Mouse (Mus musculus): ENCODE results near the gene Adap2. TPM values are rescaled to one million over a fixed set of nuclear protein-coding genes. Genes with fewer than 3 reads are reported as not detected.

Adap2 gene
- polyA plus RNA-seq, 1 experiment from 2014 or later = 2.7 TPM

- no peaks in the 10 kb centered on the region for H3K9me3 ChIP-seq (ENCODE audit: control insufficient read depth, low read length)
- no peak overlapping the region for H3K4me2 ChIP-seq
- WGBS = 73% methylated on average over 2 of the region's 2 CpGs
- H3K4me1 ChIP-seq (replicated peaks; ENCODE audit: control insufficient read depth, insufficient read depth, low read length) = no peaks in the 10 kb centered on the region
- H3K27ac ChIP-seq (ENCODE audit: low read depth, low read length) = no peak overlapping the region
- no peaks in the 10 kb centered on the region for H3K27me3 ChIP-seq (replicated peaks; ENCODE audit: control insufficient read depth, insufficient read depth, low read length)
- ATAC-seq (replicated peaks; ENCODE audit: low FRiP score) (no peak), DNase-seq (ENCODE audit: low spot score) (no peak)
- no peak overlapping the region for H3K9ac ChIP-seq (ENCODE audit: low read depth, low read length)
- no peak overlapping the region for H3K4me3 ChIP-seq (ENCODE audit: low read depth, low read length)
- no peaks in the 10 kb centered on the region for H3K36me3 ChIP-seq (ENCODE audit: control insufficient read depth, insufficient read depth, low read length)
These were observed 10.3 kb downstream of the Adap2 start for GRCm38 (mm10) chr11:80164224-80164623.

- Histone ChIP-seq H3K4me3 (ENCODE audit: low read depth, low read length) (no peak overlapping the region), H3K4me2 (no peak overlapping the region), H3K27ac (ENCODE audit: low read depth, low read length) (no peak overlapping the region), H3K27me3 (replicated peaks; ENCODE audit: control insufficient read depth, insufficient read depth, low read length) (no peaks in the 10 kb centered on the region), H3K36me3 (ENCODE audit: control insufficient read depth, insufficient read depth, low read length) (no peaks in the 10 kb centered on the region), H3K4me1 (replicated peaks; ENCODE audit: control insufficient read depth, insufficient read depth, low read length) (no peaks in the 10 kb centered on the region; the same call in 1 of the 2 replicates), H3K9me3 (ENCODE audit: control insufficient read depth, low read length) (no peaks in the 10 kb centered on the region), H3K9ac (ENCODE audit: low read depth, low read length) (no peak overlapping the region)
- ATAC-seq (replicated peaks; ENCODE audit: low FRiP score) (no peak), DNase-seq (ENCODE audit: low spot score) (no peak)
- WGBS = 87% methylated on average over 9 of the region's 9 CpGs
These were observed 14.2 kb downstream of the Adap2 start for GRCm38 (mm10) chr11:80168121-80168520.

- ATAC-seq (replicated peaks; ENCODE audit: low FRiP score) = no peak
- H3K9me3 ChIP-seq (ENCODE audit: control insufficient read depth, low read length) = no peaks in the 10 kb centered on the region
- DNase-seq (ENCODE audit: low spot score) = no peak
- H3K4me2 ChIP-seq = no peak overlapping the region
- no peaks in the 10 kb centered on the region for H3K27me3 ChIP-seq (replicated peaks; ENCODE audit: control insufficient read depth, insufficient read depth, low read length)
- H3K27ac ChIP-seq (ENCODE audit: low read depth, low read length) = no peak overlapping the region
- H3K4me1 ChIP-seq (replicated peaks; ENCODE audit: control insufficient read depth, insufficient read depth, low read length) = no peaks in the 10 kb centered on the region; the same call in 1 of the 2 replicates
- no peak overlapping the region for H3K9ac ChIP-seq (ENCODE audit: low read depth, low read length)
- H3K4me3 ChIP-seq (ENCODE audit: low read depth, low read length) = no peak overlapping the region
- WGBS = 71% methylated on average over 4 of the region's 4 CpGs
- H3K36me3 ChIP-seq (ENCODE audit: control insufficient read depth, insufficient read depth, low read length) = no peaks in the 10 kb centered on the region
These were observed 14.8 kb downstream of the Adap2 start for GRCm38 (mm10) chr11:80168611-80169249.

GRCm38 (mm10) chr11:80169629-80170028 is 15.7 kb downstream of the Adap2 start:
- Histone ChIP-seq H3K27ac (ENCODE audit: low read depth, low read length) (no peak overlapping the region), H3K4me2 (no peak overlapping the region), H3K27me3 (replicated peaks; ENCODE audit: control insufficient read depth, insufficient read depth, low read length) (no peaks in the 10 kb centered on the region), H3K9ac (ENCODE audit: low read depth, low read length) (no peak overlapping the region), H3K9me3 (ENCODE audit: control insufficient read depth, low read length) (no peaks in the 10 kb centered on the region), H3K4me1 (replicated peaks; ENCODE audit: control insufficient read depth, insufficient read depth, low read length) (no peaks in the 10 kb centered on the region; the same call in 1 of the 2 replicates), H3K36me3 (ENCODE audit: control insufficient read depth, insufficient read depth, low read length) (no peaks in the 10 kb centered on the region), H3K4me3 (ENCODE audit: low read depth, low read length) (no peak overlapping the region)
- ATAC-seq (replicated peaks; ENCODE audit: low FRiP score) (no peak), DNase-seq (ENCODE audit: low spot score) (no peak)
- WGBS = 64% methylated on average over 3 of the region's 3 CpGs

- 50% methylated on average over 5 of the region's 5 CpGs for WGBS
- Histone ChIP-seq H3K27me3 (replicated peaks; ENCODE audit: control insufficient read depth, insufficient read depth, low read length) (no peaks in the 10 kb centered on the region), H3K4me1 (replicated peaks; ENCODE audit: control insufficient read depth, insufficient read depth, low read length) (no peaks in the 10 kb centered on the region; the same call in 1 of the 2 replicates), H3K9ac (ENCODE audit: low read depth, low read length) (no peak overlapping the region), H3K9me3 (ENCODE audit: control insufficient read depth, low read length) (no peaks in the 10 kb centered on the region), H3K4me3 (ENCODE audit: low read depth, low read length) (no peak overlapping the region), H3K4me2 (no peak overlapping the region), H3K36me3 (ENCODE audit: control insufficient read depth, insufficient read depth, low read length) (no peaks in the 10 kb centered on the region), H3K27ac (ENCODE audit: low read depth, low read length) (no peak overlapping the region)
- ATAC-seq (replicated peaks; ENCODE audit: low FRiP score) (no peak), DNase-seq (ENCODE audit: low spot score) (no peak)
These were observed 16.4 kb downstream of the Adap2 start for GRCm38 (mm10) chr11:80170351-80170750.

GRCm38 (mm10) chr11:80171884-80172283 is 18.0 kb downstream of the Adap2 start:
- no peak for DNase-seq (ENCODE audit: low spot score)
- ATAC-seq (replicated peaks; ENCODE audit: low FRiP score) = no peak
- H3K9ac ChIP-seq (ENCODE audit: low read depth, low read length) = no peak overlapping the region
- H3K4me3 ChIP-seq (ENCODE audit: low read depth, low read length) = no peak overlapping the region
- H3K9me3 ChIP-seq (ENCODE audit: control insufficient read depth, low read length) = no peaks in the 10 kb centered on the region
- no peaks in the 10 kb centered on the region; the same call in 1 of the 2 replicates for H3K4me1 ChIP-seq (replicated peaks; ENCODE audit: control insufficient read depth, insufficient read depth, low read length)
- WGBS = 74% methylated on average over 4 of the region's 4 CpGs
- no peaks in the 10 kb centered on the region for H3K27me3 ChIP-seq (replicated peaks; ENCODE audit: control insufficient read depth, insufficient read depth, low read length)
- no peak overlapping the region for H3K4me2 ChIP-seq
- no peaks in the 10 kb centered on the region for H3K36me3 ChIP-seq (ENCODE audit: control insufficient read depth, insufficient read depth, low read length)
- no peak overlapping the region for H3K27ac ChIP-seq (ENCODE audit: low read depth, low read length)

- ATAC-seq (replicated peaks; ENCODE audit: low FRiP score) (no peak), DNase-seq (ENCODE audit: low spot score) (no peak)
- H3K36me3 ChIP-seq (ENCODE audit: control insufficient read depth, insufficient read depth, low read length) = no peaks in the 10 kb centered on the region
These were observed 20.2 kb downstream of the Adap2 start for GRCm38 (mm10) chr11:80173963-80174670.

GRCm38 (mm10) chr11:80176911-80177895 is 23.3 kb downstream of the Adap2 start:
- Histone ChIP-seq H3K9ac (ENCODE audit: low read depth, low read length) (no peak overlapping the region), H3K27me3 (replicated peaks; ENCODE audit: control insufficient read depth, insufficient read depth, low read length) (no peaks in the 10 kb centered on the region), H3K4me3 (ENCODE audit: low read depth, low read length) (no peak overlapping the region), H3K4me1 (replicated peaks; ENCODE audit: control insufficient read depth, insufficient read depth, low read length) (no peaks in the 10 kb centered on the region; the same call in 1 of the 2 replicates), H3K27ac (ENCODE audit: low read depth, low read length) (no peak overlapping the region), H3K36me3 (ENCODE audit: control insufficient read depth, insufficient read depth, low read length) (no peaks in the 10 kb centered on the region), H3K4me2 (no peak overlapping the region), H3K9me3 (ENCODE audit: control insufficient read depth, low read length) (no peaks in the 10 kb centered on the region)
- DNase-seq (ENCODE audit: low spot score) = no peak
- no peak for ATAC-seq (replicated peaks; ENCODE audit: low FRiP score)
- WGBS = 71% methylated on average over 11 of the region's 11 CpGs

More at GRCm38 (mm10) chr11:80173963-80174670, 20.2 kb downstream of the Adap2 start:
- WGBS = 75% methylated on average over 11 of the region's 11 CpGs
- no peak overlapping the region for H3K4me3 ChIP-seq (ENCODE audit: low read depth, low read length)
- H3K27ac ChIP-seq (ENCODE audit: low read depth, low read length) = no peak overlapping the region
- no peaks in the 10 kb centered on the region; the same call in 1 of the 2 replicates for H3K4me1 ChIP-seq (replicated peaks; ENCODE audit: control insufficient read depth, insufficient read depth, low read length)
- H3K4me2 ChIP-seq = no peak overlapping the region
- H3K9me3 ChIP-seq (ENCODE audit: control insufficient read depth, low read length) = no peaks in the 10 kb centered on the region
- H3K27me3 ChIP-seq (replicated peaks; ENCODE audit: control insufficient read depth, insufficient read depth, low read length) = no peaks in the 10 kb centered on the region
- H3K9ac ChIP-seq (ENCODE audit: low read depth, low read length) = no peak overlapping the region
